16 mouse cellular contexts compared by ENCODE assay signal in genomic region chr4:55960063-55960462, GRCm38 (mm10).
A peak's percentile ranks its signal among the peaks of the same experiment; 100 is the strongest.
DNase-seq lines count a peak whose midpoint lies in the region; ATAC-seq lines count a peak whose summit lies in the region.
"Had no signal": no experiment of that assay in that cellular context is flagged by ENCODE, and none has a peak within 500 bp of the region (broad histone marks: within the 10 kb centered on the region; RNA-seq: fewer than 3 reads in every experiment).

No protein-coding gene starts in this region.

- no peak overlapping the region for H3K9ac ChIP-seq in midbrain, embryonic 13.5 days (replicated peaks)
- H3K9ac ChIP-seq: embryonic facial prominence, embryonic 15.5 days; forebrain, embryonic 15.5 days; kidney, embryonic 15.5 days; liver, embryonic 12.5 days had no signal

- no peak overlapping the region for H3K4me3 ChIP-seq in midbrain, embryonic 13.5 days (replicated peaks)
- H3K4me3 ChIP-seq: embryonic facial prominence, embryonic 15.5 days; forebrain, embryonic 15.5 days; kidney, embryonic 15.5 days; liver, embryonic 12.5 days had no signal

- WGBS in midbrain, embryonic 13.5 days, result 84% methylated on average over 1 of the region's 1 CpGs

- no peaks in the 10 kb centered on the region for H3K27me3 ChIP-seq in midbrain, embryonic 13.5 days
- H3K27me3 ChIP-seq: embryonic facial prominence, embryonic 15.5 days; forebrain, embryonic 15.5 days; kidney, embryonic 15.5 days; liver, embryonic 12.5 days; Patski had no signal

- no peak overlapping the region for H3K27ac ChIP-seq in midbrain, embryonic 13.5 days
- H3K27ac ChIP-seq: embryonic facial prominence, embryonic 15.5 days; forebrain, embryonic 15.5 days; hindbrain, postnatal 0 days; kidney, embryonic 15.5 days; liver, embryonic 12.5 days; macrophage had no signal

- H3K4me2 ChIP-seq in midbrain, embryonic 13.5 days (replicated peaks), result no peak overlapping the region
- H3K4me2 ChIP-seq: embryonic facial prominence, embryonic 15.5 days; forebrain, embryonic 15.5 days; kidney, embryonic 15.5 days; liver, embryonic 12.5 days had no signal

- DNase-seq in 416B (ENCODE audit: low read depth), result peak; percentile 3
- DNase-seq in NIH3T3 (ENCODE audit: low read depth), result peak; percentile 62
- peak; percentile 62 for DNase-seq in lung, postnatal 36 days
- no peak for DNase-seq in left cerebral cortex, postnatal 4 days
- DNase-seq in urinary bladder, postnatal 25 days (ENCODE audit: low spot score), result no peak
- DNase-seq: gastrocnemius, postnatal 10 days; thymus, adult 2 months had no signal

- no peaks in the 10 kb centered on the region for H3K9me3 ChIP-seq in midbrain, embryonic 13.5 days
- H3K9me3 ChIP-seq: embryonic facial prominence, embryonic 15.5 days; forebrain, embryonic 15.5 days; kidney, embryonic 15.5 days; liver, embryonic 12.5 days had no signal

- intact Hi-C loops in left cerebral cortex, postnatal 4 days (cut with DNase I), result no loop called here

- 0 out of 2 replicates have a peak, but pooled peaks have one; percentile 22 for ATAC-seq in common myeloid progenitor, adult 5-6 weeks (replicated peaks; ENCODE audit: low read depth, poor library complexity, severe bottlenecking)
- ATAC-seq in midbrain, embryonic 13.5 days, result no peak
- ATAC-seq: forebrain, embryonic 15.5 days; hindbrain, postnatal 0 days; liver, embryonic 12.5 days; Patski had no signal

- no peaks in the 10 kb centered on the region for H3K4me1 ChIP-seq in midbrain, embryonic 13.5 days (replicated peaks)
- H3K4me1 ChIP-seq: embryonic facial prominence, embryonic 15.5 days; forebrain, embryonic 15.5 days; kidney, embryonic 15.5 days; liver, embryonic 12.5 days had no signal

- no peaks in the 10 kb centered on the region for H3K36me3 ChIP-seq in midbrain, embryonic 13.5 days
- H3K36me3 ChIP-seq: embryonic facial prominence, embryonic 15.5 days; forebrain, embryonic 15.5 days; kidney, embryonic 15.5 days; liver, embryonic 12.5 days had no signal

Comparison
In these comparisons a context has a peak if more than half of its experiments do, and no peak if none do; other contexts are left out.
1. DNase-seq: peak in 416B (single experiment), NIH3T3 (single experiment) and lung, postnatal 36 days (single experiment); none in left cerebral cortex, postnatal 4 days (single experiment) and urinary bladder, postnatal 25 days (single experiment).